Mouse (Mus musculus): Measurements from ENCODE around the gene Limch1. TPM values are rescaled to one million over a fixed set of nuclear protein-coding genes. Genes with fewer than 3 reads are reported as not detected.

Gene Limch1
- polyA plus RNA-seq, 1 experiment from 2014 or later, result 25.1 TPM

GRCm38 (mm10) chr5:66882718-66883117 lies 137.1 kb downstream of the Limch1 start:
- Histone ChIP-seq H3K4me1 (peaks cover 26% of the 10 kb centered on the region), H3K27me3 (replicated peaks) (no peaks in the 10 kb centered on the region), H3K9me3 (peaks cover 10% of the 10 kb centered on the region), H3K4me3 (no peak overlapping the region), H3K4me2 (no peak overlapping the region), H3K36me3 (0 out of 2 replicates have a peak, but pooled peaks cover 4% of the 10 kb centered on the region), H3K27ac (replicated peaks) (no peak overlapping the region), H3K9ac (no peak overlapping the region)
- 87% methylated on average over 13 of the region's 13 CpGs for WGBS
- no peak for ATAC-seq (ENCODE audit: extremely low read depth, insufficient number of reproducible peaks, low FRiP score, low TSS enrichment)

- H3K9ac ChIP-seq, result no peak overlapping the region
- 54% methylated on average over 4 of the region's 4 CpGs for WGBS
- H3K27ac ChIP-seq (replicated peaks), result no peak overlapping the region
- H3K4me2 ChIP-seq, result no peak overlapping the region
- peaks cover 10% of the 10 kb centered on the region for H3K9me3 ChIP-seq
- H3K4me1 ChIP-seq, result peaks cover 36% of the 10 kb centered on the region
- no peak overlapping the region for H3K4me3 ChIP-seq
- no peak for ATAC-seq (ENCODE audit: extremely low read depth, insufficient number of reproducible peaks, low FRiP score, low TSS enrichment)
- H3K27me3 ChIP-seq (replicated peaks), result no peaks in the 10 kb centered on the region
- 0 out of 2 replicates have a peak, but pooled peaks cover 4% of the 10 kb centered on the region for H3K36me3 ChIP-seq
Measured at GRCm38 (mm10) chr5:66884505-66884904, 138.9 kb downstream of the Limch1 start.

- H3K27ac ChIP-seq (replicated peaks), result no peak overlapping the region
- H3K4me3 ChIP-seq, result no peak overlapping the region
- ATAC-seq (ENCODE audit: extremely low read depth, insufficient number of reproducible peaks, low FRiP score, low TSS enrichment), result no peak
Measured at GRCm38 (mm10) chr5:66886410-66887120, 140.9 kb downstream of the Limch1 start.

GRCm38 (mm10) chr5:66888061-66888460 lies 142.4 kb downstream of the Limch1 start:
- no peak overlapping the region for H3K27ac ChIP-seq (replicated peaks)
- no peak overlapping the region for H3K9ac ChIP-seq
- no peak overlapping the region for H3K4me2 ChIP-seq
- no peak overlapping the region for H3K4me3 ChIP-seq
- H3K36me3 ChIP-seq, result 0 out of 2 replicates have a peak, but pooled peaks cover 4% of the 10 kb centered on the region
- 49% methylated on average over 5 of the region's 5 CpGs for WGBS
- H3K9me3 ChIP-seq, result peaks cover 10% of the 10 kb centered on the region
- H3K4me1 ChIP-seq, result peaks cover 21% of the 10 kb centered on the region
- no peaks in the 10 kb centered on the region for H3K27me3 ChIP-seq (replicated peaks)
- no peak for ATAC-seq (ENCODE audit: extremely low read depth, insufficient number of reproducible peaks, low FRiP score, low TSS enrichment)

More at GRCm38 (mm10) chr5:66886410-66887120, 140.9 kb downstream of the Limch1 start:
- Histone ChIP-seq H3K4me2 (no peak overlapping the region), H3K27me3 (replicated peaks) (no peaks in the 10 kb centered on the region), H3K4me1 (peaks cover 34% of the 10 kb centered on the region), H3K9ac (no peak overlapping the region), H3K36me3 (0 out of 2 replicates have a peak, but pooled peaks cover 4% of the 10 kb centered on the region), H3K9me3 (peaks cover 10% of the 10 kb centered on the region)
- WGBS, result 57% methylated on average over 5 of the region's 5 CpGs

GRCm38 (mm10) chr5:66889337-66889736 lies 143.7 kb downstream of the Limch1 start:
- WGBS, result 85% methylated on average over 11 of the region's 11 CpGs
- no peak for ATAC-seq (ENCODE audit: extremely low read depth, insufficient number of reproducible peaks, low FRiP score, low TSS enrichment)
- peaks cover 21% of the 10 kb centered on the region for H3K4me1 ChIP-seq

GRCm38 (mm10) chr5:66895440-66896120 lies 150.0 kb downstream of the Limch1 start:
- 0 out of 2 replicates have a peak, but pooled peaks cover 3% of the 10 kb centered on the region for H3K27me3 ChIP-seq (replicated peaks)
- H3K36me3 ChIP-seq, result no peaks in the 10 kb centered on the region
- no peak overlapping the region for H3K4me3 ChIP-seq
- peak overlapping the region; percentile 51 for H3K27ac ChIP-seq (replicated peaks)
- H3K9me3 ChIP-seq, result no peaks in the 10 kb centered on the region
- ATAC-seq (ENCODE audit: extremely low read depth, insufficient number of reproducible peaks, low FRiP score, low TSS enrichment), result no peak
- 50% methylated on average over 9 of the region's 9 CpGs for WGBS
- no peak overlapping the region for H3K4me2 ChIP-seq
- H3K9ac ChIP-seq, result no peak overlapping the region
- H3K4me1 ChIP-seq, result peaks cover 6% of the 10 kb centered on the region; the same call in 1 of the 2 replicates

More at GRCm38 (mm10) chr5:66889337-66889736, 143.7 kb downstream of the Limch1 start:
- Histone ChIP-seq H3K27ac (replicated peaks) (no peak overlapping the region), H3K36me3 (0 out of 2 replicates have a peak, but pooled peaks cover 4% of the 10 kb centered on the region), H3K4me3 (no peak overlapping the region), H3K9me3 (peaks cover 10% of the 10 kb centered on the region), H3K27me3 (replicated peaks) (no peaks in the 10 kb centered on the region), H3K9ac (no peak overlapping the region), H3K4me2 (no peak overlapping the region)

- WGBS, result 78% methylated on average over 5 of the region's 5 CpGs
- Histone ChIP-seq H3K4me3 (no peak overlapping the region), H3K36me3 (no peaks in the 10 kb centered on the region), H3K27me3 (replicated peaks) (0 out of 2 replicates have a peak, but pooled peaks cover 3% of the 10 kb centered on the region), H3K4me1 (peaks cover 6% of the 10 kb centered on the region; the same call in 1 of the 2 replicates), H3K27ac (replicated peaks) (no peak overlapping the region), H3K9ac (no peak overlapping the region), H3K9me3 (no peaks in the 10 kb centered on the region), H3K4me2 (no peak overlapping the region)
- no peak for ATAC-seq (ENCODE audit: extremely low read depth, insufficient number of reproducible peaks, low FRiP score, low TSS enrichment)
Measured at GRCm38 (mm10) chr5:66897584-66897983, 152.0 kb downstream of the Limch1 start.

GRCm38 (mm10) chr5:66898252-66898651 lies 152.6 kb downstream of the Limch1 start:
- Histone ChIP-seq H3K9me3 (no peaks in the 10 kb centered on the region), H3K4me3 (no peak overlapping the region), H3K4me2 (no peak overlapping the region), H3K4me1 (peaks cover 6% of the 10 kb centered on the region; the same call in 1 of the 2 replicates), H3K36me3 (no peaks in the 10 kb centered on the region), H3K9ac (no peak overlapping the region), H3K27me3 (replicated peaks) (0 out of 2 replicates have a peak, but pooled peaks cover 3% of the 10 kb centered on the region), H3K27ac (replicated peaks) (no peak overlapping the region)
- 69% methylated on average over 1 of the region's 1 CpGs for WGBS
- ATAC-seq (ENCODE audit: extremely low read depth, insufficient number of reproducible peaks, low FRiP score, low TSS enrichment), result no peak

- 65% methylated on average over 9 of the region's 9 CpGs for WGBS
- Histone ChIP-seq H3K9me3 (no peaks in the 10 kb centered on the region), H3K36me3 (no peaks in the 10 kb centered on the region), H3K4me2 (no peak overlapping the region), H3K27me3 (replicated peaks) (0 out of 2 replicates have a peak, but pooled peaks cover 3% of the 10 kb centered on the region), H3K9ac (no peak overlapping the region), H3K4me1 (peaks cover 6% of the 10 kb centered on the region; the same call in 1 of the 2 replicates), H3K27ac (replicated peaks) (no peak overlapping the region), H3K4me3 (no peak overlapping the region)
- no peak for ATAC-seq (ENCODE audit: extremely low read depth, insufficient number of reproducible peaks, low FRiP score, low TSS enrichment)
Measured at GRCm38 (mm10) chr5:66898811-66899430, 153.3 kb downstream of the Limch1 start.

- no peak for ATAC-seq (ENCODE audit: extremely low read depth, insufficient number of reproducible peaks, low FRiP score, low TSS enrichment)
- WGBS, result 85% methylated on average over 4 of the region's 4 CpGs
- no peak overlapping the region for H3K27ac ChIP-seq (replicated peaks)
Measured at GRCm38 (mm10) chr5:66901116-66901515, 155.5 kb downstream of the Limch1 start.

GRCm38 (mm10) chr5:66904835-66905234 lies 159.2 kb downstream of the Limch1 start:
- Histone ChIP-seq H3K36me3 (no peaks in the 10 kb centered on the region), H3K9me3 (no peaks in the 10 kb centered on the region), H3K9ac (no peak overlapping the region), H3K4me1 (peaks cover 8% of the 10 kb centered on the region), H3K4me3 (no peak overlapping the region), H3K27ac (replicated peaks) (peak overlapping the region; percentile 20; the same call in 1 of the 2 replicates), H3K4me2 (no peak overlapping the region), H3K27me3 (replicated peaks) (no peaks in the 10 kb centered on the region)
- ATAC-seq (ENCODE audit: extremely low read depth, insufficient number of reproducible peaks, low FRiP score, low TSS enrichment), result no peak
- 54% methylated on average over 6 of the region's 6 CpGs for WGBS

More at GRCm38 (mm10) chr5:66901116-66901515, 155.5 kb downstream of the Limch1 start:
- Histone ChIP-seq H3K36me3 (no peaks in the 10 kb centered on the region), H3K4me3 (no peak overlapping the region), H3K4me2 (no peak overlapping the region), H3K9me3 (no peaks in the 10 kb centered on the region), H3K9ac (no peak overlapping the region), H3K27me3 (replicated peaks) (0 out of 2 replicates have a peak, but pooled peaks cover 3% of the 10 kb centered on the region), H3K4me1 (peaks cover 8% of the 10 kb centered on the region)

Measured in heart, embryonic 13.5 days (tissue).